Mouse (Mus musculus) kidney, postnatal 4 days (tissue): ENCODE measurements around the gene Tcl1.
"Not testable (repeated sequence)": the region's sequence is repeated elsewhere in the genome, so short reads cannot be mapped to it uniquely, and the experiment has no call there.

Experiments used
- DNase-seq, 2 experiments: peaks; one replicate each; pipeline ENCODE4 v3.0.0; 2021; ENCODE audit warnings: mixed read lengths in 2 of 2

The Tcl1 gene

GRCm38 (mm10) chr12:105176044-105176443, 46.5 kb downstream of the Tcl1 start, which contains the start of gene Tcl1b5:
Tcl1b5 (plus strand) TSS chr12:105176344.
- DNase-seq = not testable (repeated sequence)

DNA sequence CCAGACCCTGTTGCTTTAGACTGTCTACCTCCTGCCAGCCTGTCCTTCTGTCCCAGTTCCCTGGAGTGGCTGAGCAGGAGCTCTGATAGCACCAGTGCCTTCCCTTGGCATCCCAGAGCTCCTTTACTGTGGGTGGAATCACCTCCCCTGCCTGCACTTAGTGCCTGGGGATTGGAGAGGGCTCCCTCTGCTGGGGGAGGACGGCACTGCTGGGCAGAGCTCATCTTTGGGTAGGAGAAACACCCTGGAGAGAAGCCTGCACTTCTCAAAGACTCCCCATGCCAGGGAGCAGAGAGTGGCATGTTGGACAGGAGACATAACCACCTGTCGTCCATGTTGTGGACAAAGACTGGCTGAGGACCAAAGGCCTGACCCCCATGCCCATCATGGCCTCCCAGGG, 48.3 kb downstream of the Tcl1 start:
- peak; percentile 75 to 79 for DNase-seq

DNA sequence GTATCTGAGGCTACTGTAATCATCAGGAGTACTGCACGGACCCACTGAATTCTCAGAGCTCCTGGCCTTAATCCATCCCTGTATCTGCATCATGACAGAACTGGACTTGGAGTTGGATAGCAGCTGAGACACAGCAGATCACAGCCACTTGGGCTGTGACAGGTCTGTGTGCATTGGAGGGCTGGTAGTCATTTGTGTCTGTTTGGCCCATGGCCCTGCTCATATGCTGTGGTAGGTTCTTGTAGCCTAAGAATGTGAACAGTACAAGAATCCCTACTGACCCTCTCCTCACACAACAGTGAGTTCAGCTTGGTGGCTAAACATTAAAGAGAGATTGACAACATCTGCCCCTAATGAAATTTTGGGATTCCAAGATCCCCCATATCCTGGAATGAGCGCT, 49.2 kb downstream of the Tcl1 start:
- DNase-seq = no peak
